Mouse (Mus musculus) cerebellum, adult 2 months (tissue): Measurements from ENCODE around the gene Clip4. TPM values are rescaled to one million over a fixed set of nuclear protein-coding genes. Genes with fewer than 3 reads are reported as not detected.

Experiments
- DNase-seq, 2 experiments: peaks; one replicate each; pipeline ENCODE4 v3.0.0; 2021
- H3K27ac ChIP-seq: fragments of 200-500 bp; 2 replicates; pipeline ENCODE4 v1.5.1; 2012; ENCODE audit warnings: low read length, control low read depth, inconsistent platforms; ENCODE audit not compliant: insufficient read depth
- H3K27me3 ChIP-seq: fragments of 200-500 bp; 2 replicates; pipeline ENCODE4 v1.6.1; 2012; ENCODE audit warnings: inconsistent platforms, mild to moderate bottlenecking, low read length, moderate library complexity; ENCODE audit not compliant: control insufficient read depth, insufficient read depth
- H3K4me1 ChIP-seq: fragments of 200-500 bp; 2 replicates; pipeline ENCODE4 v1.6.1; 2011; ENCODE audit warnings: low read length; ENCODE audit not compliant: control insufficient read depth, insufficient read depth
- H3K4me3 ChIP-seq: fragments of 200-500 bp; replicated peaks from 2 replicates; pipeline ENCODE3; 2011; ENCODE audit warnings: mild to moderate bottlenecking, low read depth, low read length, control low read depth; ENCODE audit not compliant: insufficient read depth
- CTCF ChIP-seq: fragments of 200-500 bp; IDR thresholded peaks from 2 replicates; pipeline ENCODE4 v1.5.1; 2011; ENCODE audit warnings: low read depth, mild to moderate bottlenecking, control low read depth, low read length, moderate library complexity, borderline replicate concordance; ENCODE audit not compliant: insufficient read depth
- POLR2A ChIP-seq: fragments of 200-500 bp; IDR thresholded peaks from 2 replicates; pipeline ENCODE4 v1.6.1; 2011; ENCODE audit warnings: low read length, control low read depth, borderline replicate concordance; ENCODE audit not compliant: insufficient read depth
- WGBS: fragments of 180-500 bp; shearing (Covaris S2); methylation state at CpG from one replicate; pipeline ENCODE4 v1.1.7; 2018; 5-methylcytosine and 5-hydroxymethylcytosine counted together
- polyA plus RNA-seq: library from polyadenylated mRNA; depleted of rRNA; stranded (reverse); fragments of >200 nt; gene quantifications from 2 replicates; pipeline ENCODE4 v1.2.3, GENCODE M21; 2012

The Clip4 gene
- polyA plus RNA-seq, 1 experiment, result 42.9 TPM

DNA sequence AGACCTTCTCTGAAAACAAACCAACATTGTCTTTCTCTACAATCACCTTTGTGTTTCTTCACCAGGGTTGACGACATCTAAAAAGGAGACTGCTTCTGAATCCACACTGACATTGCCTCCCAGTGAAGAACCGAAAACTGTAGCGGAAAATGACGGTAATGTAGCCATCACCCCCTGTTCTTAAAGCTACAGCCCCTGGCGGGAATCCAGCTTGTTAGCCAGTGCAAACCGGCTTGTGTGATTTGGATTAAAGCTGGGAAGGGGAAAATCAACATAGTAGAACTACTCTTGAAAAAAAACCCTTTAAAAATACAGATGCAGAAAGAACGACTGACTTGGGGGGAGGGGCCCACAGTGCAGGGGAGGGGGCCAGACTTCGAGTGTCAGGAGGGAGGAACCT lies 59.4 kb downstream of the Clip4 start:
- no peak for TF ChIP-seq CTCF
- TF ChIP-seq POLR2A, result no peak
- no peak overlapping the region for H3K27ac ChIP-seq
- WGBS, result 70% methylated on average over 8 of the region's 8 CpGs
- no peak for DNase-seq
- H3K27me3 ChIP-seq, result no peaks in the 10 kb centered on the region
- no peak overlapping the region for H3K4me3 ChIP-seq
- no peaks in the 10 kb centered on the region for H3K4me1 ChIP-seq

- TF ChIP-seq CTCF (no peak), POLR2A (no peak)
- H3K4me3 ChIP-seq, result no peak overlapping the region
- DNase-seq, result no peak
- 81% methylated on average over 12 of the region's 12 CpGs for WGBS
- no peak overlapping the region for H3K27ac ChIP-seq
- no peaks in the 10 kb centered on the region for H3K27me3 ChIP-seq
- no peaks in the 10 kb centered on the region for H3K4me1 ChIP-seq
These were observed 60.6 kb downstream of the Clip4 start for GRCm38 (mm10) chr17:71828647-71829414.

- no peak for TF ChIP-seq CTCF
- no peak for TF ChIP-seq POLR2A
- 87% methylated on average over 3 of the region's 3 CpGs for WGBS
These were observed 63.7 kb downstream of the Clip4 start for GRCm38 (mm10) chr17:71831960-71832359.

GRCm38 (mm10) chr17:71862184-71862583 lies 93.9 kb downstream of the Clip4 start:
- WGBS, result 67% methylated on average over 3 of the region's 3 CpGs
- TF ChIP-seq CTCF (no peak), POLR2A (no peak)
- no peak for DNase-seq
- Histone ChIP-seq H3K4me3 (no peak overlapping the region), H3K4me1 (no peaks in the 10 kb centered on the region), H3K27me3 (no peaks in the 10 kb centered on the region), H3K27ac (no peak overlapping the region)

More at GRCm38 (mm10) chr17:71831960-71832359, 63.7 kb downstream of the Clip4 start:
- Histone ChIP-seq H3K4me3 (no peak overlapping the region), H3K27me3 (no peaks in the 10 kb centered on the region), H3K27ac (no peak overlapping the region), H3K4me1 (no peaks in the 10 kb centered on the region)
- DNase-seq, result no peak

GRCm38 (mm10) chr17:71862895-71863294 lies 94.6 kb downstream of the Clip4 start:
- Histone ChIP-seq H3K27me3 (no peaks in the 10 kb centered on the region), H3K4me3 (no peak overlapping the region), H3K4me1 (no peaks in the 10 kb centered on the region), H3K27ac (no peak overlapping the region)
- no peak for DNase-seq
- no peak for TF ChIP-seq POLR2A
- TF ChIP-seq CTCF, result no peak
- 93% methylated on average over 4 of the region's 4 CpGs for WGBS

DNA sequence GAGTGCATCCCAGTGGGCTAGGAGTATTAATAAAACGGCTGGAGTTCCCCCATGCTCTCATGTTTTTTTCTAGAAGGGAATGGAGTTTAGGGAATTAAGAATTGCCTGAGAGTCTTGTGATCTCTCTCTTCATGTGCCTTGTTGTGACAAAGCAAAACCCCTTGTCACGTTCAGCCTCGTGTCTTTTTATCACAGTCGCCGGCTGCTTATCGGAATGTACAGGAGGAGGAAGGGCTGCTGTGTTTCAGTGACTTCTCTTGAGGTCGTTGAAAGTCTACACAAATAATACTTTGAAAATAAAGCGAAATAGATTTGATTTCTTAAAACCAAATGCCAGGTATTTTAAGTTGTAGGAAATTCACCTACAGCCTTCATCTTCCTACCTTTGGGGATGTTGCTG lies 95.8 kb downstream of the Clip4 start:
- no peak for DNase-seq
- TF ChIP-seq POLR2A, result no peak
- TF ChIP-seq CTCF, result no peak
- H3K27me3 ChIP-seq, result no peaks in the 10 kb centered on the region
- H3K27ac ChIP-seq, result no peak overlapping the region
- H3K4me3 ChIP-seq, result no peak overlapping the region
- 91% methylated on average over 8 of the region's 8 CpGs for WGBS
- no peaks in the 10 kb centered on the region for H3K4me1 ChIP-seq

- WGBS, result 80% methylated on average over 5 of the region's 5 CpGs
- H3K4me1 ChIP-seq, result no peaks in the 10 kb centered on the region; the same call in 1 of the 2 replicates
These were observed 97.2 kb downstream of the Clip4 start for GRCm38 (mm10) chr17:71865437-71865836.

GRCm38 (mm10) chr17:71867892-71868291 lies 99.6 kb downstream of the Clip4 start:
- no peak overlapping the region for H3K4me3 ChIP-seq
- H3K4me1 ChIP-seq, result no peaks in the 10 kb centered on the region; the same call in 1 of the 2 replicates
- DNase-seq, result no peak
- peaks cover 1% of the 10 kb centered on the region; the same call in 1 of the 2 replicates for H3K27me3 ChIP-seq
- H3K27ac ChIP-seq, result no peak overlapping the region
- WGBS, result 95% methylated on average over 2 of the region's 2 CpGs
- TF ChIP-seq POLR2A, result no peak
- TF ChIP-seq CTCF, result no peak

More at GRCm38 (mm10) chr17:71865437-71865836, 97.2 kb downstream of the Clip4 start:
- no peak for DNase-seq
- Histone ChIP-seq H3K27ac (no peak overlapping the region), H3K4me3 (no peak overlapping the region), H3K27me3 (peaks cover 1% of the 10 kb centered on the region; the same call in 1 of the 2 replicates)
- TF ChIP-seq CTCF, result no peak
